Mouse (Mus musculus) lung, postnatal 14 days (tissue): Measurements from ENCODE around the gene Fam135a.

Experiments used
- DNase-seq: peaks from one replicate; pipeline ENCODE4 v3.0.0; 2021

Gene Fam135a

DNA sequence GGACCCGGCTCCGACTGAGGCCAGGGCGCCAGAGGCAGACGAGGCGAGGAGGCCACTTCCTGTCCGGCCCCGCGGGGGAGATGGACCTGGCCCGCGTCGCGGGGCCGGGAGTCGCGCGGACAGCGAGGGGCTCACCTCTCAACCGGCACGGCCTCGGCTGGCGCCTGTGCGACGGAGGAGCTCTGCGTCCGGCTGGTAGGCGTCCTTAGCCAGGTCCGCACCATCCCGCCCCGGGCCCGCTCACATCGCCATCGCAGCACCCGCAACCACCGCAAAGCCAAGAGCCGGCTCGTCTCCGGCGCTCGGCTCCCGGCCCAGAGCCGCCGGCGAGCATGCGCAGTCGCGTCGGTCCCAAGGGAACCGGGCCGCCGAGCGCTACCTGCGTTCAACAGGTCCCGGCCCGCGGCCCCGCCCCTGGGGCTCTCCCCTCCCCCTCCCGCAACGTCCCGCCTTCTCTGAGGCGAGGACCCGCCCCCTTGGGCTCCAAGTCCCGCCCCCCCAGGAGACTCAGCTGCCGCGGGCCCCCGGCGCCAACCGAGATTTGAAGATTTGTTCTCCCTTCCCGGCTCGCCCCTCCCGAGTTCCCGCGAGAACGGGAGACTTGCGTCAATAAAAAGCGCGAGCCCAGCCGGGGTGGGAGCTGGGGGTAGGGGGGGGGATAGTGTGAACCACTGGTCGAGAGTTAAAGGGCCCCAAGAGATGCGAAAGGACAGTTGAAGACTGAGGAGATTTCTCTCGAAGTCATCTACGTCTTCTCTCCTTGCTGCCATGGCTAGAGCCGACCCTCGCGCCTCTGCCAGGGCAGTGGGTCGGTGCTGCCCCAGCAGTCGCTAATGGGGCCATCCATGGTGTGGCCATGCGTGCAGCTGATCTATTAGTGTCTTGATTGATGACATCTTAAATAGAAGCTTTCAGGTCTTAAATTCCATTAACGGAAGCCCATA, at the start of gene Fam135a:
Fam135a (minus strand) TSS at position 416 of the 944 bp plus-strand sequence.
- DNase-seq: peak; percentile 94

DNA sequence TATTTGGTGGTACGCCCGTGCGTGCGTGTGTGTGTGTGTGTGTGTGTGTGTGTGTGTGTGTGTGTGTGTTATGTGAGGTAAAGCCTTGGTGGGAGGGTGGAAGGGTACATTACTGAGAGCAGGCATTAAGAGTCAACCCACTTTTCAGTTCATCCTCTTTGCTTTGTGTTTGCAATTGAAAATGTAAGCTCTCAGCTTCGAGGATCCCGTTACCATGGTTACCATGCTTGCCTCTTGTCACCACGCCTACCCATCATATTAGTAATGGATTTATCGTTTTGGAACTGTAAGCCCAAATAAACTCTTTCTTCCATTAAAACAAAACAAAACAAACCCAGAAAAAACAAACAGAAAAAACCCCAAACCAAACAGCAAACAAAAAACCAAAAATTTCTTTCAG, 43.4 kb upstream of the Fam135a start:
- no peak for DNase-seq

DNA sequence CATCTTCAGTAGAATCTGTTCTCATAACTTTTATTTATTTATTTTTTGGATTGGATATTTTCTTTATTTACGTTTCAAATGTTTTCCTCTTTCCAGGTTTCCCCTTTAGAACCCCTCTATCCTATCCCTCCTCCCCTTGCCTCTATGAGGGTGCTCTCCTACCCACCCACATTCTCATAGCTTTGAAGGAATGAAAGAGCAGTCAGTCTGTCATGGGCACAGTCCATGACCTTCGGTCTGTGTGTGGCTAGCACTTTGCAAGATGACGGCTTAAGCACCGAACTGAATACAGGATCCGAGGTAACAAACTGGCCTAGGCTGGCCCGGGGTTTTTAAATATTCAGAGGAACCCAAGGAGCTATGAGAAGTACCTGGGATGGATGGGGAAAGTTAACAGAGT, 40.4 kb upstream of the Fam135a start:
- DNase-seq: no peak

DNA sequence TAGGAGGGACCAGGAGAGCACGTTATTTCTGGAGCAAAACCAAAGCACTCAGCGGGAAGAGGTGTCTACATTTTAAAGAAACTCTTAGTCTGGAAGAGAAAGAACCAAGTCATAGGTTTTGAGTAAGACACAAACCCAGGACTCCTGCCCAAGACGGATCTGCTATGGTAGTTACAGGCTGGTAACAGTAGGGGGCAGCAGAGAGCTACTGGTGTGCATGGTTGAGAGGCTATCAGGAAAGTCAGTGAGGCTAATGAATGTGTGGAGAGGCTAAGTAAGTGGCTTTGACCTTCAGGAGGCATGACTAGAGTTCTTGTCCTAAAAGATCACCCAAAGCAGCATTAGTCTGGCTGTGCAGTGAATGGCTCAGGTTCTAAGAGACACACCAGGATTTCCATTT, 37.0 kb upstream of the Fam135a start:
- DNase-seq: peak; percentile 61

DNA sequence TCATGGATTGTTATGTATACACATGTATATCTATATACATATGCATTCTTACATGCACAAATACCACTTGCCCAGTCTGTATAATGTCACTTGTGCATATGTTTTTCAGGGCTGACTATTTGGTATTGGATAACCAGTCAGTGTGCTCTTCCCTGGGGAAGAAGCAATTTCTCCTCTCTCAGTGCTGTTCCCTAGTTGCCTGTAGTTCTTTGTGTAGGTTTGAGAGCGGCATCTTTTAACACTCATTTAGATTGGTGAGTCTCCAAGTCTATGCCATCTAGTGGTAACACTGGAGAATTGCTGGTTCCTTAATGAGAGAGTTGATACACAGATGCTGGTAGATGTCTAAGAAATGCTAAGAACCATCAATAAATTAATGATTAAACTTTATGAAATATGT, 34.7 kb upstream of the Fam135a start:
- no peak for DNase-seq

DNA sequence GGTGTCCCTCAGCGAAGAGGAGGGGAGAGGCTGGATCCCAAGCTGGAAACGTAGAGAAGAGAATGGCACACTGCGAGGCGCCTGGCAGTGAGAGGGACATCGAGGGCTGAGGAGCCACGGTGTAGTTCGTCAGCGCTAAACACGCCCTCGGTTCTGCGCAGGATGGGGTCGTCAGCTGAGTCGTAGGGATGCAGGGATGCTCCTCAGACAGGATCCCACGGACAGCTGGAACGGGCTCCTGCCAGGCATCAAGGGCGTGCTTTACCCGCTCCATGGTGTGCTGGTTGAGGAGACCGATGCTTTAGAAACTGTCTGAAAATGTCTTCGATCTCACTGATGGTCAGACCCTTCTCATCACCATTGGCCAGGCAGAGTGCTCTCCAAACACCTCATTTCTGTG, 33.7 kb upstream of the Fam135a start:
- no peak for DNase-seq

DNA sequence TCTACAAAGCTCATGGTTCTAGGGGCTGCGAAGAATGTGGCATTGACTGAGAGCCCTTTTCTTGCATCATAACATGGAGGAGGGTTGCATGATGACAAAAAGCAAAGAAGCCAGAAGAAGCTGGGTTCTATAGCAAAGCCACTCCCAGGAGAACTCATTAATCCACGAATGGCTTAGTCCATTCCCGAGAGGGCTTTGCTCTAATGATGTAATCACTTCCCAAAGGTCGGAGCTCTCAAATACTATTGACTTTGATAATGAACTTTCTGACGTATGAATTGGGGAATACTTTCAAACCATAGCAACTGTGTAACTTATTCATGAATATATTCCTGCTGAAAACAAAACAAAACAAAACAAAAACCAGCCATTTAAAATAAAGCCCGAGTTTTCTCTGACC, 27.7 kb upstream of the Fam135a start:
- no peak for DNase-seq

DNA sequence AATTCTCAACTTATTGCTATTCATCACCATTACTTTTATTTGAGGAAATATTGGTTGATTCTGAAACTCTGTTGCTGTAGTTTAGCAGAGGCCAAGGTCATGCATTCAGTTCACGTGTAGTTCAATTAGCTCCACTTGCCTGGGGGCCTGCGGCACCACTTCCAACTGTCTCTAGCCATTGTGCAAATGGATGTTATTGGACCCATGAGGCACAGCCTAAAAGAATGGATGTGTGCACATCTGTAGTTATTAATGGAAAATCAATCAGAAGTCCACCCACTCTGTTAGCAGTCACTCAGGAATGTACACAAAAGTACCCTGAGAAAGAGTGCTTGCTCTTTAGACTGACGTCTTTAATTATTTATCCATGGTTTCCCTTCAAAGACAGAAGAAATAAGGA, 24.5 kb upstream of the Fam135a start:
- DNase-seq: no peak

DNA sequence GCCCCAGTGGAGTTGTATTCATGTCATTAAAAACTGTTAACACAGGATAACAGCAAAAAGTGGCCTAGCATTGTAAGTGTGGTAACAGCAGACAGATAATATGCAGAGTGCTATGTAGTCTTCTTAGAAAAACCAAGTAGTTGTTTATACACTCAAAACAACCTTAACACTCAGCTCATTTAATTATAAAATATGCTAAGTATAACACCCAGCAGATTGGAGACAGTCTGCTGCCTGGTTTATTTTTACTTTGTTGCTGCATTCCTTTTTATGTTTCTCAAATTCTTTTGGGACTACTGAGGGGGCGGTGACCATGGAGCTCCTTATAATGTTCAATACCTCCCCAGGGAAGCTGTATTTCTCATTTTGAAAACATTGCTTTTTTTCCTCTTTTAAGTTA, 22.4 kb upstream of the Fam135a start:
- DNase-seq: no peak

DNA sequence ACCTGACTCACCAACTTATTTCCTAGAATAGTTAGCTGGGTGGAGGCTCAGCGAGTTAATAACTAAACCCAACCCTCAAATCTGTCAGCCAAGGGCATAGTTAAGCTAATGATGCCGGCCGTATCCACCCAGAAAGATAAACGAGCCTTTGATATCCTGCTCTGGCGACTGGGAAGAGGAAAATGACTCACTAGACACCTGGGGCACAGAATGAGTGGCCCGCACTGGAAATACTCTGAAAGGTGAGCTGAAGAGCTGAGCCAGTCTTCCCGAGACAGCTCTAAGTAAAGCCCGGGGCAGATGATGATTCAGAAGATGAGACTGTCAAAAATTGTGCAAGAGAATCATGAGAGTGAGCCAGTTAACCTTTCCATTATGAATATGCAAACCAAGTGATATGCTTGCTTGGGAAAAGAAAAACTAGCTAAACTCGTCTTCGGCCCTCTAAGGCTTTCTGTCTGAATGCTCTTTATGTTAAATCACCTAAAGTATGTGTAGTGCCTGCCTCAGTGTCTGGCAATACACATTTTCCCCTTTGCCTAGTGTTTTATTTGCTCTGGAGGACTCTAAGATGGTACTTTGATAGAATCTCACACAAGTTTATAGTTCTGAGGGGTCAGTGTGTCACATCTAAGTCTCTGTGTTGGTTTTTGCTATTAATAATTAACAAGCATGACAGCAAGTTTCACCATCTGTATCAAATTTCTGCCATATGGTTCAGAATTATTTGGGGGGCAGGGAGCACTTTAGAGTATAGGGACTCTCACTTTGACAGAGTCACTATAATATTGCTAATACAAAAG, 8.0 kb upstream of the Fam135a start:
- DNase-seq: no peak

DNA sequence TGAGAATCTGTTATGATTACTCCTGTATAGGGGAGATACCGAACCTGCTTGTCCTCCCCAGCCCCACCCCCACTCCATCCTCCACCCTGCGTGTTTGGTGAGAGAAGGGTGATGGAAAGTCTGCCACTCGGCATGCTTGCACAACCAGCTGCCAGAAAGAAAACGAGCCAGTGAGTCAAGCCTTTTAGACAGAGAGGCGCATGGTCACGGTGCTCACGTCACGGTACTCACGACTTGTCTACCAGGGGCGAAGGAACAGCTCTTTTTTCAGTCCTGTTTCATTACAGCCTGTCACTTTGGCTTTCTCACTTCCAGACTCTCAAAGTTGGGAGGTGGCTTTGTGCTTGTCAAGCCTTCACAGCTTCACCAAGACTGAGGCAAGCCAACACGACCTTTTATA, 7.2 kb upstream of the Fam135a start:
- DNase-seq: no peak

DNA sequence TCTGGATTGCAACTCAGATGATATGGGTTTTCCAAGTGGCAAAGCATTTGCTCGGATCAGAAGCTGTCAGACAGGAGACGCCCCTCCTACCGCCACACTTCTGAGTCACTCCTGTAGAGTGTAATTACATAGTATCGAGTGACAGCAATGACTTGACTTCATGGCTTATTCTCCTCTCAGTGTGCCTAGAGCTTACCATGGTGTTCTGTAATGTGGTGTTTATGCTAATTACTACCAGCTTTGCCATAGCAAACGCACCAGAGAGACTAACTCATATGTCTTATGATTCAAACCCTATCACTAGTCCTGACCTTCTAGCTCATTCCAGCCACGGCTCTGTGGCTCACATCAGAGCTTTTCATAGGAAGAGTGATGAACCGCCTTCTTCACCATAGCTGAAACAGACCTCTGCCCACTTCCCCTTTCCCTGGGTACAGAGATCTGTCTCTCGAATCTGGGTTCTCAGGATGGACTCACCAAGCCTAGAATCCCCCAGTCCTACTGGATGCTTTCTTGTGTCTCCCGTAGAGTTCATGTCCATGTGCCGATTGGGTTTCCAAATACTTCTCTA, 2.5 kb upstream of the Fam135a start:
- DNase-seq: no peak

DNA sequence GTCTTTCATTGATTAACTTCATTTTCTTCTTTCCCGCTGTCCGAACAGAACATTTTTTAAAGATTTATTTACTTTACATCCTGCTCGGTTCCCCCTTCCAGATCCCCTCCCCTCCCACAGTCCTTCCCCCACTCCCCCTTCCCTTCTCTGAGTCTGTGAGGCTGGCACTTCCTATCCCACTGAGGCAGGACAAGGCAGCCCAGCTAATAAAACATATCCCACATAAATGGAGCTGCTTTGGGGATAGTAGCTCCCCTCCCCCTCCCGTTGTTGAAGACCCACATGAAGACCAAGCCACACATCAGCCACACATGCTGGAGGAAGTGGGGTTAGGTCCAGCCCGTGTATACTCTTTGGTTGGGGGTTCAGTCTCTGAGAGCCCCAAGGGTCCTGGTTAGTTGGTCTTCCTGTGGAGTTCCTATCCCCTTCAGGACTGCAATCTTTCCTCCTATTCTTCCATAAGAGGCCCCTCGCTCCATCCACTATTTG, 773 bp upstream of the Fam135a start:
- peak; percentile 3 for DNase-seq

DNA sequence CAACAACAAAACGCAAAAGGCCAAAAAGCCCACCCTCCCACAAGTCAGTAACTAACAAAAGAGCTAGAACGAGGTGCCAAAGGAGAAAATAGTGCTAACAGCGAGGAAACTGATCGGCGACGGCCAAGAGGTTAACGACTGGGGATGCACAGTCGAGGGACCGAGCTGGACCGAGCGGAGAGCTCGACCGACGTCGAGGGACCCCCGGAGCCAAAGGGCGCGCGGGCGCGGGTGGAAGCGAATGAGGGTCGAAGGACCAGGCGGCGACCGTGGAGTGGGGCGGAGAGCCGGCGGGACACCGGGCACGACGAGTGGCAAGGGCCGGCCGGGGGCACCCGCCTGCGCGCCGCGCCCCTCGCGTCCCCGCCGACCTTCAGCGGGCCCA, 608 bp downstream of the Fam135a start:
- no peak for DNase-seq

DNA sequence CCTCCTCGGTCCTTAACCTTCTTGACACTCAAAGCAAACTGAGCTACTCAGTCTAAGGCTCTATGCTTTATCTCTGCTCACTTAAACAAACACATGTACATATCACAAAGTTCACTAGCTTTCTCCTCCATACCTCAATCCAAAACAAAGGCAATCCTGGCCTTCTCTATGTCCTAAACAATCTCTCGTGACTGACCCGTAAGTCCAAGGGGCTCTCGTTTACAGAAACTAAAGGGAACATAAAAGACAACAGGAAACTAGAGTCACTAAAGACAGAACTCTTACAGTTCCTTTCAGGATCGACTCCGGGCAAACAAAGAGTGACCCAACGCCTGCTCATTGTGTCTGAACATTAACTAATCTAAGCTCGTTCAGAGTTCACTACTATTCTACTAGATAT, 2.6 kb downstream of the Fam135a start:
- no peak for DNase-seq

DNA sequence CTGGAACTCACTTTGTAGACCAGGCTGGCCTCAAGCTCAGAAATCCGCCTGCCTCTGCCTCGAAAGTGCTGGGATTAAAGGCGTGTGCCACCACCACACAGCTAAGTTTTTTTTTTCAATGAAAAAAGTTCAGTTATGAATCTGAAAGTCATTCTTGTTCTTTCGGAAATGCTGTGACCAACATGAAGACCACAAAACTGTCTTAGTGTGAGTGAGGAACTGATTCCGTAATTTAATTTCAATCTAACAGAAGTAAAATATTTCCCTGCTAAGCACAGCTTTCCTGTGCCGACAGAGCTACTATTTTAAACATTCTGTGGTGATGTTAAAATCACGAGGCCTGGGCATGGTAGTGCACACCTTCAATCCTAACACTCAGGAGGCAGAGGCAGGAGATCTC, 7.7 kb downstream of the Fam135a start:
- DNase-seq: no peak

DNA sequence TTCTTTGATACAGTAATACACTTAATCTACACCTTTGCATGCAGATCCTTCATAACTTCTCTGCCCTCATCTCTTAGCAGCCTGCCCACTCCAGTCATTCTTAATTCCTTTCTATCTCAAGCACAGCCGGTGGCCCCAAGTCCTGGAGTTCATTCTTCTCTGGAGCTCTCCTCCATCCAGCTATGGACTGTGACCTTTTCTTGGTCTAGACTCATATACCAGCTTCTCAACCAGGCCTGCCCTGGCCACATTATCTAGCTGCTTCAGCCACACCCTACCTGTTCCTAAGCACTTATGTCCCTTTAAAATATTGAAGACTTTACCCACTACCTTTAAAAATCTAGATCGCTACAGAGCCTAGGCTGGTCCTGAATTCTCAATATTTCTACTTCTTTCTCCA, 9.5 kb downstream of the Fam135a start:
- no peak for DNase-seq

DNA sequence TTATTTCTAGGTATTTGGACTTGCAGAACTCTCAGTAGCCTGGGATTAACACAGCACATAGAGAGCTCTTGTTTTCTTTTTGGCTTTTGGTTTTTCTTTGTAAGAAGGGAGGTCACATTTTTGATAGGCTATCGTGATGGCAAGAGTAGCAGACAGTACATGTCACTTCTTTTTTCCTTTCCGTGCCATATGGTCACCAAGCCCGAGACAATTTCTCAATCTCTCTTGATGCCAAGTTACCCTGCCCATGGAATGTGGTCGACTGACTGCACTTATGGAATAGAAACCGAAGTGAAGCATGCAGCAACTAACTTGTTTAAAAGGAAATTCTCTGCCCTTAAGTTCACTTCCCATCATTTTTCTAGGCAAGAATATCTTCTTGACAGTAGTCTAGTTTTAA, 10.0 kb downstream of the Fam135a start:
- no peak for DNase-seq

DNA sequence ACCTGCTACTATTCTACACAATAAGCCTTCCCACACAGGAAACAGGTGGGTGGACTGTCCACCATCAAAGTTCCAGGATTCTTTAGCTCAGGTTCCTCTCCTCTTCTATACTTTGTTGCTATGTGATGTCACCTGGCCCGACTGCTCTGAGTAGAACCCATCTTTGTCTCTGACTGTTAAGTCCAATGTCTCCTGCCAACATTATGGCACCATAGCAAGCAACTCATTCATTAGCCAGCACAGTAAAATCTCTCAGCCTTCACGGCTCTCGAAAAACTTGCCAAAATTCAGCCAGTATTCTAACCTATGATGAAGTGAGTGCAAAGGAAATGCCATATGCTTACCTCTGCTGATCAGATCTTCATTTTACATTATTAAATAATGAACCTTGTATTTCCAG, 14.0 kb downstream of the Fam135a start:
- no peak for DNase-seq

DNA sequence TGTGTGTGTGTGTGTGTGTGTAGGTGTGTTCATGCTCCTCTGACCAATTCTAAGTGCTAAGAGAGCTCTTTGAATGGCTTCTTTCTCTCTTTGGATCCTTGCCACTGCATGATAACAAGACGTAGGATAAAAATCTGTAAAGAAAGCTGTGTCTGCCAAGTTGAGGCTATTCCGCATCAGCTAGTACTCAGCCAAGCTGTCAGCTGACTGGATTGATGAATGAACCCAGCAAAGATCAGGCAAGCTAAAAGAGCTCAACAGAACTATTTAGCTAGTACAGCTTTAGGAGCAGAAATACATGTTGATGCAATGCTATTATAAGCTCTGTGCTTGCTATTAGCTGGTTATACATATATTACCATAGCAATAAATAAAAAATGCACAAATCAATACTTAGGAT, 25.7 kb downstream of the Fam135a start:
- DNase-seq: no peak

DNA sequence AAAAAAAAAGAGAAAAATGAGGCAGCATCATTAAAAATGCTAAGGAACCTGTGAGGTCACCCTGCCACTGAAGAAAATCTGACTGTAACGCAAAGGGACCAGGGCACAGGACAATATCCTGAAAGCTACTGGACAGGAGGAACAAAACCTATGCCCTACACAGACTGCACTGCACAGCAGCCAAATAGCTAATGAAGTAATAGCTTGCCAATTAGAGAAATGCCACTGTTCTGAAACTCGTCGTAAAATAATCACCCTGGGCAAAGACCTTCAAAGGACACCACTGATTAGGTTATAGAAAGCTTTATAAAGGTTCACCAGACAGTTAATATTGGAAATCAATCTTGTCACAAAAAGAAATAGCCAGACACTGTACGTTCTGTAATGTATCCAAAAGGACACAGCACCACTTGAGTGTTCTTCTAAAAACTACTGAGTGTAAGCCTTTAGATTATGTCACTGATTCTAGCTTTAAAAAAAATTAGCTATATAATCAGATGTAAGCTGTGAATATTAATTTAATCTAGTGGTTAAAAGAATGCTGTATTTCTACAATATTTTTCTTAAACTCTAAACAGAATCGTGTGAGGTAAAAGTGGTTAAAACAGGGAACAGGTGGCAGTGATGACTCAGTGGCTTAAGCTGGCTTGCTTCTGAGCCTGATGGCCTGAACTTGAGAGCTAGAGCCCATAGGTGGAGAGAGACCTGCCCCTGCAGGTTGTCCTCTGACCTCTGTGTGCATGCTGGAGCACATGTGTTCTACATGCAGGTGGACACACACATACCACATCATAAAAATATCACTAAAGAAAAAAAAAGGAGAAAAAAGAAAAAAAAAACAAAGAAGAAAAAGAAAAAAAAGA, 26.5 kb downstream of the Fam135a start:
- DNase-seq: no peak

DNA sequence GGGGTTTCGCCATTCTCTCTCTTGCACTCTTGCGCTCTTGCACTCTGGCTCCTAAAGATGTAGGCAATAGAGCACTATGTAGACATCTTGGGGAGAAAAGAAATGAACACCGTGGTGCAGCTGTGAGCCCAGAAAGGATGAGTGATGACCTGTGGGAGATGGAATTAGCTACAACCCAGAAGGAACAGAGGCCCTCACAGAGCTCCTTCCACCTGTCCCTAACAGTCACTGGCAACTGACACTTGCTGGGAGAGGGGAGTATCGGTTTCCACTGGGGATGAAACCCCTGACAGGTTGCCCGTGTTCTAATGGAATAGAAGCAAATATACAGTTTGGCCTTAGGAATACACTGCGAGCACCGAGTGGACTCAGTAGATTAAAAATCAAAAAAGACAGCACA, 31.3 kb downstream of the Fam135a start:
- DNase-seq: no peak

DNA sequence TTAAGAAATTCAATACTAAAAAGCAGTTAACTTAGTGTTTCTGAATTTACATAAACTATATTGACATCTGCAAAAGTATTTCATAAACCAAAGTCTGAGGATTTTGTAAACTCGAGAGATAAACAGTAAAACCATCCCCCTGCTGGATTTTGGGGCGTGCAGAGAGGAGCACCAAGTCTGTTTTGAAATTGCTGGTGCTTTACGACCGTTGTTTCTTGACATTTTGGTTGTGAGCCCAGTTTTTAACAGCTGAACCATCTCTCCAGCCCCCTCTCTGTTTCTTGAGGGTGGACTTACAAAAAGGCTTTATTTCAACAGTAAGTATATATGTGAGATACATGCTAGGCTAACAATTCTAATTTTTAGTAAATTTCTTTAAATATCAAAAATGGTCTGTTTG, 33.4 kb downstream of the Fam135a start:
- DNase-seq: no peak
